Mouse (Mus musculus) kidney, postnatal 0 days (tissue): Measurements from ENCODE around the gene Kif24. TPM values are rescaled to one million over a fixed set of nuclear protein-coding genes. Genes with fewer than 3 reads are reported as not detected.

Experiments
- ATAC-seq: fragments of 200-750 bp; cut with Nextera tagmentation; replicated peaks from 2 replicates; pipeline ENCODE4 v1.8.0; 2017; ENCODE audit warnings: low read depth, moderate number of reproducible peaks, moderate TSS enrichment, moderate library complexity; ENCODE audit not compliant: low FRiP score
- DNase-seq: peaks from one replicate; pipeline ENCODE4 v3.0.0-alpha.2; 2016; ENCODE audit warnings: low spot score
- H3K27ac ChIP-seq: fragments of 300-500 bp; sonication (generic); 2 replicates; pipeline ENCODE4 v1.5.1; 2014; ENCODE audit warnings: mild to moderate bottlenecking
- H3K27me3 ChIP-seq: fragments of 300-500 bp; sonication (generic); 2 replicates; pipeline ENCODE4 v1.6.1; 2014; ENCODE audit warnings: low read length, mixed read lengths; ENCODE audit not compliant: insufficient read depth
- H3K36me3 ChIP-seq: fragments of 300-500 bp; sonication (generic); 2 replicates; pipeline ENCODE4 v1.6.1; 2014; ENCODE audit warnings: low read length, mixed read lengths; ENCODE audit not compliant: insufficient read depth
- H3K4me1 ChIP-seq: fragments of 300-500 bp; sonication (generic); replicated peaks from 2 replicates; pipeline ENCODE4 v1.6.1; 2014; ENCODE audit warnings: antibody characterized with exemption, low read length, mixed read lengths; ENCODE audit not compliant: insufficient read depth
- H3K4me2 ChIP-seq: fragments of 300-500 bp; sonication (generic); 2 replicates; pipeline ENCODE4 v1.6.1; 2014; ENCODE audit warnings: mild to moderate bottlenecking, low read length, moderate library complexity, mixed read lengths
- H3K4me3 ChIP-seq: fragments of 300-500 bp; sonication (generic); replicated peaks from 2 replicates; pipeline ENCODE4 v1.5.1; 2014; ENCODE audit warnings: low read depth, low read length
- H3K9ac ChIP-seq: fragments of 300-500 bp; sonication (generic); 2 replicates; pipeline ENCODE4 v1.6.1; 2014; ENCODE audit warnings: low read depth, low read length
- H3K9me3 ChIP-seq: fragments of 300-500 bp; sonication (generic); replicated peaks from 2 replicates; pipeline ENCODE4 v1.6.1; 2016; ENCODE audit warnings: low read length, inconsistent platforms, mixed read lengths
- CTCF ChIP-seq: IDR thresholded peaks from 2 replicates; pipeline ENCODE4 v1.5.1; 2016; ENCODE audit warnings: antibody characterized with exemption, low read depth, mild to moderate bottlenecking, moderate library complexity
- WGBS: fragments of 180-500 bp; shearing (Covaris S2); extraction: QIAGEN DNeasy Blood & Tissue Kit; methylation state at CpG from one replicate; pipeline ENCODE4 v1.1.7; 2014; 5-methylcytosine and 5-hydroxymethylcytosine counted together
- polyA plus RNA-seq: library from polyadenylated mRNA; unstranded; fragments of >200 nt; fragmentation: Nextera tagmentation; extraction: Ambion mirVana; gene quantifications from 2 replicates; pipeline ENCODE4 v1.2.1, GENCODE M21; 2015

The Kif24 gene
- polyA plus RNA-seq, 1 experiment from 2014 or later: 2.0 TPM

DNA sequence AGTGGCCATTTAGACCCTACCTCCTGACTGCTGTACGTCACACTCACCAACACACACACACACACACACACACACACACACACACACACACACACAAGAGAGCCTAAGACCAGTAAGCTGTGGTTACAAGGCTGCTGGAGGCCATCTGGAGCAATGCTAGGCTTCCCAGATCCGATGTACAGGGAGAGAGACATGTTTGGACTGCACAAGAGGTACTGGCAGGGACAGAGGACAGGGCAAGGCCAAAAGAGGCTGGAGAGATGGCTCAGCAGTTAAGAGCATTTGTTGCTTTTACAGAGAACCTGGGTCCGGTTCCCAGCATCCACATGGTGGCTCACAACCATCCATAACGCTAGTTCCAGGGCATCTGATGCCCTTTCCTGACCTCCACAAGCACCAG, 30.4 kb upstream of the Kif24 start:
- ATAC-seq: no peak
- DNase-seq: no peak
- no peak for TF ChIP-seq CTCF
- WGBS: 80% methylated on average over 4 of the region's 4 CpGs
- H3K4me1 ChIP-seq: peaks cover 16% of the 10 kb centered on the region
- no peak overlapping the region for H3K27ac ChIP-seq
- peaks cover 25% of the 10 kb centered on the region for H3K27me3 ChIP-seq
- H3K9me3 ChIP-seq: no peaks in the 10 kb centered on the region
- H3K36me3 ChIP-seq: no peaks in the 10 kb centered on the region
- no peak overlapping the region for H3K4me3 ChIP-seq
- H3K9ac ChIP-seq: no peak overlapping the region
- H3K4me2 ChIP-seq: no peak overlapping the region

DNA sequence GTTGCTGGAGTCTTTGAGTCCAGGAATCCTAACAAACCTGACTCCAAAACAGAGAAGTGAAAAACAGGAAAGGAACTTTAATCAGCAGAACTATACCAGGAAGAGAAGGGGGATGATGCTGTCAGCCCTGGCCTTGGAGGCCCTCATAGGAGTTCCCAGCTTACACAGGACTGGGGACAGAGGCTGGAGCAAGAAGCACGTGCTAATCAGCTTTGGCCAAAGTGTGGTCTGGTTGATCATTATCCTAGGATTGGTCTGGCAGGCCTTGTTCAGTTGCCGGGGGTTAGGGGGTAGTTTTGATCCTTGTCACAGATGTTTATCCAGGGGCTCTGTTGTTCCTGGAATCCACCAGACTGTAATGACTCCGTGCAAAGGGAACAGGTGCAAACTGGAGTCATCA, 29.7 kb upstream of the Kif24 start:
- DNase-seq (no peak), ATAC-seq (0 out of 2 replicates have a peak, but pooled peaks have one; percentile 30)
- peaks cover 19% of the 10 kb centered on the region for H3K27me3 ChIP-seq
- WGBS: 35% methylated on average over 3 of the region's 3 CpGs
- H3K27ac ChIP-seq: no peak overlapping the region
- TF ChIP-seq CTCF: no peak
- H3K4me2 ChIP-seq: no peak overlapping the region
- no peaks in the 10 kb centered on the region for H3K9me3 ChIP-seq
- H3K36me3 ChIP-seq: no peaks in the 10 kb centered on the region
- no peak overlapping the region for H3K4me3 ChIP-seq
- peaks cover 16% of the 10 kb centered on the region for H3K4me1 ChIP-seq
- no peak overlapping the region for H3K9ac ChIP-seq

DNA sequence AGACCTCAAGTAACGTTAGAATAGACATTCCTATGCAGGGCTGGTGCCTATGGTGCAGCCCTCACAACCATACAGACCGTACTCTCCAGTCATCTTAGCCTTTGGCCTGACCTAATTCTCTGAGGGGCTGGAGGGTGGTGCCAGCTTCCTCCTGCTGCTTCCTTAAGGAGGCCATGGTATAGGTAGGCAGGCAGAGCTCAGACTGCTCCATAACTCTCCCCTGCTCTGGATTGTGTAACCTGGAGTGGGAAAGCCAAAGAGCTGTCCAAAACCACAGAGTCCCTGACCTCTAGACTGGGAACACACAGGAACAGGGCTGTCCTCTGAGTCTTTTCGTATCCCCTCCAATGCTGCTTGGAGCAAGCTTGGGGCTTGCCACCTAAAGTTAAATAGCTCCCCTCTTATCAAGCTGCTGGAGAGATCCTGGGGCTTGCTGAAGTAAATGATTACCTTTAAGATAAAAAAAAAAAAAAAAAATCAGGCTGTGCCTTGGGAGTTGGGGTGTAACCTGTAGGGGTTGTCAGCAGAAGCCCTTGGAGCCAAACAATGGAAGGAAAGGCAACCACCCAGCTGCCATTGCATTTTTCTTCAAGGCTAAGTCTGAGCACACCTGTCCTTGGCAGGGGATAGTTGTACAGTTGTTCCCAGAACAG, 28.9 kb upstream of the Kif24 start:
- peaks cover 19% of the 10 kb centered on the region for H3K27me3 ChIP-seq
- ATAC-seq (no peak), DNase-seq (no peak)
- no peak overlapping the region for H3K4me3 ChIP-seq
- H3K36me3 ChIP-seq: no peaks in the 10 kb centered on the region
- TF ChIP-seq CTCF: no peak
- H3K4me2 ChIP-seq: no peak overlapping the region
- 72% methylated on average over 3 of the region's 3 CpGs for WGBS
- peaks cover 11% of the 10 kb centered on the region; the same call in 1 of the 2 replicates for H3K4me1 ChIP-seq
- no peak overlapping the region for H3K9ac ChIP-seq
- H3K9me3 ChIP-seq: no peaks in the 10 kb centered on the region
- no peak overlapping the region; the same call in 1 of the 2 replicates for H3K27ac ChIP-seq

DNA sequence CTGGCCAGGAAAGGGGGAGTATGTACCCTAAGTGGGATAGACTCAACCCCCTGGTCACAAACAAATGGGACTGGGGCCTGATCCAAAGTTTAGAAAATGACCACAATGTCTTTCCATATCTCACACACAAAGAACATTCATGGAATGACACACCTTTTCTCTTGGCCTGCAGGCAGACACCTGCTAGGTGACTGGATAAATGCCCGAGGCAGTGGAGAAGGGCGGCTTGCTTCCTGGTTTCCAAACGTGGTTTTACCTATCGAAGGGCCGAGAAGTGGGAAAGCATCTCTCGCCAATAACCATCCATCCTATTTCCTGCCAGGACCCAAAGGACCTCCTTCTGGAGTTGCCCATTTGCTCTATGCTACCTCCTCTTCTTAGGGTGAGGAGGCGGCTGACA, 28.3 kb upstream of the Kif24 start:
- 75% methylated on average over 7 of the region's 7 CpGs for WGBS
- H3K9me3 ChIP-seq: no peaks in the 10 kb centered on the region
- H3K4me1 ChIP-seq: peaks cover 5% of the 10 kb centered on the region; the same call in 1 of the 2 replicates
- H3K4me3 ChIP-seq: no peak overlapping the region
- no peak for DNase-seq
- H3K9ac ChIP-seq: no peak overlapping the region
- ATAC-seq: no peak
- H3K27ac ChIP-seq: no peak overlapping the region
- no peak overlapping the region for H3K4me2 ChIP-seq
- no peaks in the 10 kb centered on the region for H3K36me3 ChIP-seq
- TF ChIP-seq CTCF: no peak
- H3K27me3 ChIP-seq: peaks cover 13% of the 10 kb centered on the region; the same call in 1 of the 2 replicates

DNA sequence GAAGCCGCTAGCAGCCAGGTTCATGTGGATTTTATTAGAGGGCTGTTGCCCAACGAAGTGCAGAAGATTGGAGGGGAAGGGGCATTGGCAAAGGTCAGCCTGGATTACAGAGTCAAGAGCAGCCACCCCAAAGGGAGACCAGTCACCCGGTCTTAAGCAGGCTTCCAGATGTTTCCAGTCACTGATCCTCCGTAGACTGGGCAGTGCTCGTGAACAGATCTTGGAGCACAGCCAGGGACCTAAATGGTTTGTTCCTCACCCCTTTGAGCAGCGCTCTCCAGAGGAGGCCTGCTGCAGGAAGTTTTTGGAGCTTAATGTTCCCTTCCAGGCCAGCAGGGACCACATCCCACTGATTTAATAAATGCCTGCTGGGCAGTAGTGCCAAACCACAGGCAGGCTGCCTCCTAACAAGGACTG, 16.9 kb upstream of the Kif24 start:
- Histone ChIP-seq H3K36me3 (no peaks in the 10 kb centered on the region), H3K9ac (no peak overlapping the region), H3K9me3 (no peaks in the 10 kb centered on the region), H3K27ac (0 out of 2 replicates have a peak overlapping the region, but pooled peaks have one; percentile 54), H3K4me3 (no peak overlapping the region), H3K4me1 (peaks cover 8% of the 10 kb centered on the region; the same call in 1 of the 2 replicates), H3K4me2 (no peak overlapping the region), H3K27me3 (no peaks in the 10 kb centered on the region)
- WGBS: 21% methylated on average over 6 of the region's 6 CpGs
- DNase-seq (peak; percentile 89), ATAC-seq (peak; percentile 43)
- peak; percentile 16; the same call in 1 of the 2 replicates for TF ChIP-seq CTCF

DNA sequence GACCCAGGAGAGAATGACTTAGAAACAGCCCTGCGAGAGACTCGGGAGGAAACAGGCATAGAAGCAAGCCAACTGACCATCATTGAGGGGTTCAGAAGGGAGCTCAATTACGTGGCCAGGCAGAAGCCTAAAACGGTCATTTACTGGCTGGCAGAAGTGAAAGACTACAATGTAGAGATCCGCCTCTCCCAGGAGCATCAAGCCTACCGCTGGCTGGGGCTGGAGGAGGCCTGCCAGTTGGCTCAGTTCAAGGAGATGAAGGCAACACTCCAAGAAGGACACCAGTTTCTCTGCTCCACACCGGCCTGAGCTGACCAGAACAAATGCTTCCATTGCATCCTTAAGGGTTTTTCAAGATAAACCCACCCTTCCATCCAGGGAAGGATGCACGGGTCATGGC, 15.6 kb upstream of the Kif24 start:
- TF ChIP-seq CTCF: no peak
- DNase-seq: no peak
- Histone ChIP-seq H3K36me3 (no peaks in the 10 kb centered on the region), H3K27ac (no peak overlapping the region), H3K4me3 (no peak overlapping the region), H3K9ac (no peak overlapping the region), H3K4me2 (no peak overlapping the region), H3K27me3 (no peaks in the 10 kb centered on the region), H3K9me3 (no peaks in the 10 kb centered on the region), H3K4me1 (peaks cover 8% of the 10 kb centered on the region; the same call in 1 of the 2 replicates)
- 76% methylated on average over 8 of the region's 8 CpGs for WGBS
- no peak for ATAC-seq
